Mouse (Mus musculus) heart, adult 2 months (tissue): ENCODE measurements around the gene 6430571L13Rik.

ENCODE experiments used
- CTCF ChIP-seq: fragments of 200-600 bp; IDR thresholded peaks from 2 replicates; pipeline ENCODE4 v1.8.1; 2022; ENCODE audit warnings: antibody characterized with exemption, mild to moderate bottlenecking, moderate library complexity
- EP300 ChIP-seq: fragments of 200-500 bp; IDR thresholded peaks from 2 replicates; pipeline ENCODE4 v1.6.1; 2011; ENCODE audit warnings: low read depth, low read length, control low read depth; ENCODE audit not compliant: insufficient read depth
- POLR2A ChIP-seq: fragments of 200-500 bp; IDR thresholded peaks from 2 replicates; pipeline ENCODE4 v1.6.1; 2011; ENCODE audit warnings: mild to moderate bottlenecking, low read depth, low read length, control low read depth; ENCODE audit not compliant: insufficient read depth

GRCm38 (mm10) chr9:107296041-107296440, 44.4 kb upstream of the 6430571L13Rik start:
- no peak for TF ChIP-seq CTCF
- no peak for TF ChIP-seq POLR2A
- no peak for TF ChIP-seq EP300
